Mouse (Mus musculus) cerebellum, adult 2 months (tissue): Measurements from ENCODE around the gene Dpf1.

ENCODE experiments used
- CTCF ChIP-seq: fragments of 200-500 bp; IDR thresholded peaks from 2 replicates; pipeline ENCODE4 v1.5.1; 2011; ENCODE audit warnings: low read depth, mild to moderate bottlenecking, control low read depth, low read length, moderate library complexity, borderline replicate concordance; ENCODE audit not compliant: insufficient read depth
- POLR2A ChIP-seq: fragments of 200-500 bp; IDR thresholded peaks from 2 replicates; pipeline ENCODE4 v1.6.1; 2011; ENCODE audit warnings: low read length, control low read depth, borderline replicate concordance; ENCODE audit not compliant: insufficient read depth

- TF ChIP-seq CTCF: no peak
- TF ChIP-seq POLR2A: no peak
These were observed 7.7 kb upstream of the Dpf1 start for GRCm38 (mm10) chr7:29295861-29296647.
